Mouse (Mus musculus) urinary bladder, postnatal 36 days (tissue): ENCODE data around the gene Pramef8.
"Not testable (repeated sequence)": the region's sequence is repeated elsewhere in the genome, so short reads cannot be mapped to it uniquely, and the experiment has no call there.

ENCODE experiments used
- DNase-seq, 2 experiments: peaks; one replicate each; pipeline ENCODE4 v3.0.0; 2022; ENCODE audit warnings: low spot score in 2 of 2, mixed read lengths in 1 of 2

Pramef8 gene

DNA sequence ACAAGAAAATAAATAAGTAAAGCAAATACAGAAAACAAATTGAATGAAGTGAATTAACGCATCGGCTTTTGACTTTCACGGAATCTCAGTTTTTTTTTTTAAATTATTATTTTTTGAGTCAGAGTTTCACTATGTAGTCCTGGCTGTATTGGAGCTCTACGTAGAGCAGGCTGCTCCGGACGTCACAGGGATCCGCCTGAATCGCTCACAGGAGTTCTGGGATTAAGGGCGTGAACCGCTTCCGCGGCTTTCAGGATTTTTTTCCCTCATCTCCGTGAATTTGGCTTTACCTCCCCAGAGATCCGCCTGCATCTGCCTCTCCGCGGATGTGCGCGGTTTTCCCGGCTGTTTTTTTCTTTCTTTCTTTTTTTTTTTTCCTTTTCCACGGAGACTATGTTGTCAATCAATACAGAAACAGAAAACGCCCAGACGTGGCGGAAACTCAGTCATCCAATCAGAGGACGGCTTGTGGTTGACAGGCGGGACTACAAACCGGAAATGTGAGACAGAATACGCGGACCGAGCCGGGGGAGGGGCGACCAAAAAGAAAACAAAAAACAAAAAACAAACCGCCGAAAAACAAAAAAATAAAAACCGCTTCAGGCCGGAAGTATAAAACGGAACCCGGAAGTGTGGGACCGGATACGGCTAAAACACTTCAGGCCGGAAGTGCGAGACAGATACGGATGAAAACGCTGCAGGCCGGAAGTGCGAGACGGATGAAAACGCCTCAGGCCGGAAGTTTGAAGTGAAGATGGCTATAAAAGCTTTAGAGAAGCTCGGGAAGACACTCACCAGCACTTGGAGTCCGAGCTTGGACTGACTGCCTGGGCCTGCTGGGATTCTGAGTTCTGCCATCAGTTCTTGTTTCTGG is at the start of gene Pramef8:
TSS of gene Pramef8 (plus strand) at position 208 of the 874 bp plus-strand sequence.
- DNase-seq, result peak; percentile 91 to 94

DNA sequence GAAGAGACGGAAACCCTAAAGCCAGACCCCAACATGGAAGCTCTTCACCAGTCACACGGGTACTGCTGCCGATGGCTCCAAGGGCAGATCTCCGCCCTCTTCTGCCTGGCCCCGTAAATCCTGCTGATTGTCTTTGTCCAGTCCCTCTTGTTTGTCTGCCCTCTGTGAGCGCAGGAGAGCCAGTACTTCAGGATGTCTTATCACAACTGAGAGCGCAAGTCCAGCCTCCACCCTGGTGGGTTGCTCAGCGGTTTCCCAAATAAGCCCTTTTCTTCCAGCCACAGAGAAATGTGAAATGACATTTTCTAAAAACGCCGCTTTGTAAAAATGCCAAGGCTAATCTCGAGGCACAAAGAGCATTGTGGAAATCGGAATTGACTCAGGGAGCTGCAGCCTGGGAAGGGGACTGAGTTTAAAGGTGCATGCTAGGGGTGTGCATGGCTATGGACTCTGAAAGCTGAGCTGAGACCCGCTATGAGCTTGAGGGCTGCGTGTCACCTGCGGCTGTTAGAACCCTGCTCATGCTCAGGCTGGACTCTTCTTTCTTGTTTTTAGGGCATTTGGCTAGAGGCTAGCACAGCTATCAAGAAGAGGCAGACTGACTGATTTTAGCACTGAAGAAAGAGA is 45.7 kb upstream of the Pramef8 start:
- no peak for DNase-seq

DNA sequence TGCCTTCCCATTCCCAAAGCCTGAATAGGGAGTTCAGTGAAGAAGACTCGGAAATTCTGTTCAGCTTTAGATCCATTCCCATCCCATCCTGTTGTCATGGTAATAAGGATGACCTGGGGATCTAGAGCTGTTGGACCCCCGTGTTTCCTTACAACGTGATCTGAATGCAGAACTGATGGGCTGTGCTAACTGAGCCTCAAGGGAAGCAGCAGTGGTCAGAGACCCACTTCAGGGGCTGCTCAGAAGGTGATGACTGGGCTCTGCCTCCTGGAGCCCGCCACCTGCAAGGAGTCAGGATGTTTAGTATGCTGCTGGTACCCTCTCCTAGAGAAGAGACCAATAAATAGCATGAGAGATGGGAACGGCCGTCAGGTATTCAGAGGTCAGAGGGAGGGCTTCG is 32.7 kb upstream of the Pramef8 start:
- DNase-seq, result no peak

DNA sequence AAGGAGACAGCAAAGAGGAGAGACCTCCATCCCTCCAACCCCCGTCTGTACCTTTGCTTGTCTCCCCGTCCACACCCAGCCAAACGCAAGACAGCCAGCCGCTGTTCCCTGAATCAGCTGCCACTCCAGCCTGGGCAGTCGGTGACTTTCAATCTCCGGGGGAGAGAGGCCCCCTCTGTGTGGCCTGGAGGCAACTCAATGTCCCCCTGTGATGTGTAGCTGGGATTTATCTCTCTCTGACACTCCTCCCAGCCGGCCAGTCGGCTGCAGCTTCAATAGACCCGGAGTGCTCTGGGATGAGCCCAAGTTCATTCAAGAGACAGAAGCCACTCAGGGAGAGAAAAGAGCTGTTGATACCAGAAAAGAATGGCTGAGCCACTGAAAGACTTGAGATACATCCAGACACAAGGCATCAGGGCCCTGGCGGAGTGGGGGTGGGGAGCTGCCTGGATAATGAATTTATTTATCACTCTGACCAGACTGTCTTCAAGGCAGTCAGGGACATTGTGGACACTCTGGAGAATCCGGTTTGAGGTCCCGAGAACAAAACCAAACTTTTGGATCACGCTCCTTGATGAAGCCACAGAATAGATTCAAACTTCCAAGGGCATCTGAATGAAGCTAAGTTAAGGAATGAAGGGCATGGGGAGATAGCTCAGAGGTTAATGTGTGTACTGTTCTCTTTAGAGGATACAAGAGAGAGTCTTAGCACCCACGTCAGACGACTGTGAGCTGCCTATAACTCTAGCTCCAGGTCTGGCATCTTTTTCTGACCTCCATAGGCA is 32.1 kb upstream of the Pramef8 start:
- no peak for DNase-seq

DNA sequence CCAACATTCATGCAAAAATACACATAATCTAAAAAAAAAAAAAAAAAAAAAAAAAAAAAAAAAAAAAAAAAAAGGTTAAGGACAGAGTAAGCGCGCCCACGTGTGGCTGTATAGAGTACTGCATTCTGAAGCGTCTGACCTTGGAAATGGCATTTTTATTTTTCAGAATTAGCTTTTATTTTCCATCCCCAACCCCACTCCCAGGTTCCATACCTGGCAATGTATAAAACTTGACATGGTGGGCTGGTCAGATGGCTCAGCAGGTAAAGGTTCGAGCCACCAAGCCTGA is 31.6 kb upstream of the Pramef8 start:
- no peak for DNase-seq

DNA sequence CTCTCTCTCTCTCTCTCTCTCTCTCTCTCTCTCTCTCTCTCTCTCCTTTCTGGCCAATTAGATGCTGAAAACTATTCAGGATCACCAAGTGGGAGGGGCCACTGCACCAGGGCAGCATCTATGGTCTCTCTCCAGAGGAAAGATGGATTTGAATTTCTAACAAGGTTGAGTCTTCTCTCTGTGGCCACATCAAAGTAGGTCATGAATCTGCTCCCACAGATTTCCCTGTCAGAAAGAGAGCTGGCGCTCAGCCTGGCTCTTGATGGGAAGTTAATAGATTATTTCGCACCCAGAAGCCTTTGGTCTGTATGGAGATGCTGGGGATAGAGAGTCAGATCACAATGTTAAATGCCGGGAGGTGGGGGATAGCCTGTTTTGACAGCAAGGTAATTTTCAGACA is 30.1 kb upstream of the Pramef8 start:
- DNase-seq, result no peak

DNA sequence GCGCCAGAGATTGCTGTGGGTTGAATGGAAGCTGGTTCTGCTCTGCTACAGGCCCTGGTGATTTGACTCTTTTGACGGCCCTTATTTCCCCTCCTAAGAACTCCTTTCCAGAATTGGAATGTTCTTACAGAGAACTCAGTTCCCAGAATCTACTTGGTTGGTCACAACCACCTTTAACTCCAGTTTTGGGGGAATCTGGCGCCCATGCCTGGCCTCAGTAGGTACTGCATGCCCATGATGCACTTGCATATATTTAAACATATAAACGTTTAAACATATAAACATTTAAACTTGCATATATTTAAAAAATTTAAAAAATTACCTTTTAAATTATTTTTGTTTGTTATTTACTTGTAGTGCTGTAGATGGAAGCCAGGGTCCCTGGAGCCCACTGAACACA is 28.6 kb upstream of the Pramef8 start:
- DNase-seq, result no peak

DNA sequence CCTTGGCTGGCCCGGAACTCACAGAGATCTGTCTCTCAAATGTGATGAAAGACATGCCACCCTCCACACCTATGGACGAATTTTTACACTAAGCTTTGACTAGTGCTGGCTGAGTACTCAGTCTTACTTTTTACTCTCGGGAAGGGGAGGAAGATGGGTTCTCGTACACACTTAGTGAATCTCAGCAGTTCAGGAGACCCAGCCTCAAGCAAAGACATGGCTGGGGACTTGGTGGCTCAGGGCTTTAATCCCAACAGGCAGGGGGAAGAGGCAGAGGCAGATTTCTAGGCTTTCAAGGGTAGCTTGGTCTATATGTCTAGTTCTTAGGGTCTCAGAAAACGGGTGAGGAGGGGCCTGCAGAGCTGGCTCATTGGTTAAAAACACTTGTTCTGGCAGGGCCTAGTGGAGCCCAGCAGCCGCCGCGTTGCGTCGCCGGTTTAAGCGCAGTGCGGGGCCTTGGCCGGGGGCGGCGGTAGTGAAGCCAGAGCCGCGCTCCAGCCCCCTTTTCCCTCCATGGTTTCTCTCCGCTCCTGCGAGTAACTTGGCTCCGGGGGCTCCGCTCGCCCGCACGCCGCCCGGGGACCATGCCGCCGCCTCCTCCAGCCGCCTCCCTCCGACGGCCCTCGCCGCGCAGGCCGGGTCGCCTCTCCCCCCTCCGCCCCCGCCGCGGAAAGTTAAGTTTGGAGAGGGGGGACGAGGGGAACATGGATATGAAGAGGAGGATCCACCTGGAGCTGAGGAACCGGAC is 23.1 kb upstream of the Pramef8 start:
- peak; percentile 18 to 27 for DNase-seq

DNA sequence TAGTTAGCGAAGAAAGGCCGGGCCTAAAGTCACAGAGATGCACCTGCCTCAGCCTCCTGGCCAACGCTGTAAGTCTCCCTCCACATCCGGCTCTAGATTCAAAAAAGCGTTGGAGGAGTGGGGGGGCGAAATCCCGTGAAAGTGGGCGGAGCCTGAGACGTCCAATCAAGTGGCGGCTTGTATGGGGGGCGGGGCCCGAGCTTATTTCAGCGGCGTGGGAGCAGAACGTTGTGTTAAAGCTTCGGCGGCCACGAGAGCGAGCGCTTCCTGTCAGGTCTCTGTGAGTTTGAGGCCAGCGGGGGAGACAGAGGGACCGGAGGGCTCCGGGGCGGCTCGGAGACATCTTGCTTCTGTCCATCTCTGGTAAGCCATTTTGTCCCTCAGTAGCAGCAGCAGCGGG is 18.0 kb upstream of the Pramef8 start, which contains the start of gene Pramel1:
TSS of gene Pramel1 (plus strand) at position 248 of the 400 bp plus-strand sequence.
- DNase-seq, result no peak

DNA sequence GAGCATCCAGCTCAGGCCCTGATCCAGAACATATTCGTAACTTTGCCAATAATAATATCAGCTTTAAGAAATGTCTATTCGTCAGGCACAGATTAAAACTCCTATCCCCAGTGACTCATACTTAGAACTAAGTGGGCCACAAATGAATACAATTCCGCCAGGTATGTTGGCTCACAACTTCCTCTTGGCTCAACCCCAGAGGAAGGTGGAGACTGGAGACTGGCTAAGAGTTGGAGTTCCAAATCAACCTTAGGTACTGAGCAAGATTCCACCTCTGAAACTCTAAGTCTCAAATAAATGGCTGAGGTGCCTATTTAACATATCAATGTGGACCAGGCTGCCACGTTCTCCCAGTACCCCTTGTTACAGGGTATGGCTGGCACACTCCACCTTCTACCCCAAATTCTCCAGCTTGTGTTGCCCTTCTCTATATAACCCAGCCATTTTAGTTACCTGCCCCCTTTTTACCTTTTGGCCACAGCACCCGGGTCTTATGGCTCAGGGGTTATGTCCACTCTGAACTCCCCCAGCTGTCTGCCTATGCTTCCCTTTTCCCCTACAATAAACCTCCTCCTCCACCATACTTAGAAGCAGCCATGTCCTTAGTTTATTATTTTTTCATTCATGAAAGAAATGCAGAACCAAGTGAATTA is 534 bp upstream of the Pramef8 start:
- DNase-seq, result peak in 1 of 2 experiments; percentile 2

DNA sequence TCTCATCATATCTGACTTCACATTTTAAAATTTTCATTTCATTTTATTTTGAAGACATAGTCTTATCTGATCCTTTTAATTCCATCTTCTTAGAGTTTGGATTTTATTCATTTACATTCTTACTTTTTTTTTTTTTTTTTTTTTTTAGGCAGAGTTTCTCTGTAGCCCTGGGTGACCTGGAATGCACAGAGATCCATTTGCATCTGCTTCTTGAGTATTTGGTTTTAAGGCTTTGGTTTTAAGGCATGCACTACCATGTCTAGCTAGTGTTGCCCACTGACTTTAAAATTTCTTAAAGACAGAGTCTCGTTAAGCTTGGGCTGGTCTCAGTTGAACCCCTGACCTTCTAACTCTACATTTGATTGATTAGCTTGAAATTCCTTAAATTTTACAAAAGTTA is 1.4 kb downstream of the Pramef8 start:
- DNase-seq, result no peak

DNA sequence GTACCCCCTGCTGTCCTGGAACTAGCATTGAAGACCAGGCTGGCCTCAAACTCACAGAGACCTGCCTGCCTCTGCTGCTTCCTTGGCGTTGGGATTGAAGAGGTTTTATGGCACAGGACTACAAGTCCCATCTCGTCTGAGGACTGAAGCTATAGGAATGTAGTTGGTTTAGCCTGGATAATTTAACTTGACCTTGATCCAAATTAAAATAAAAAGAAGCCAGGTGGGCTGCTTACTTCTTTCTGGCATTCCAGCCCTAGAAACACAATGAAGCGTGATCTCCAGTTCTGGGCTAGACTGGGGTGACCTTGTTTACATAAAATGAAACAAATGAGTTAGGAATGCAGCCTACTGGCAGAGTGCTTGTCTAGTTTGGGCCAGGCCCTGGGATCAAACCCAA is 1.9 kb downstream of the Pramef8 start:
- no peak for DNase-seq

DNA sequence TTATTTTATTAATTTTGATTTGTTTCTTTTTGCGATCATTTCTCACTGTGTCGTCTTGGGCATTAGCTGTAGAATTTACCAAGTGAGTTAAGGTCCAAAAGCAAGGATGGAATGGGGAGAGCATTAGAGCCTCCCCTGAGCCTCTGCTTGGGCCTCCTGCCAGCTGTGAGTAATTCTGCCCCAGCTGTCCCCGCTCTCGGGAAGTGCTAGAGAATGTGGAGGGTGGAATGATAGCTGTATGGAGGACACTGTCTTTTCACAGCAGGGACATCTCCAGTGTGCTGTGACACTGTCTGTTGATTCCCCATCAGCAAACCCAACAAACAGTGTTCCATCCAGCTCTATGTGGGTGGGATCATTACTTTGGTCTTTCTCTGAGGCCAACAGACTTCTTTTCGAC is 14.5 kb downstream of the Pramef8 start:
- DNase-seq, result not testable (repeated sequence)

DNA sequence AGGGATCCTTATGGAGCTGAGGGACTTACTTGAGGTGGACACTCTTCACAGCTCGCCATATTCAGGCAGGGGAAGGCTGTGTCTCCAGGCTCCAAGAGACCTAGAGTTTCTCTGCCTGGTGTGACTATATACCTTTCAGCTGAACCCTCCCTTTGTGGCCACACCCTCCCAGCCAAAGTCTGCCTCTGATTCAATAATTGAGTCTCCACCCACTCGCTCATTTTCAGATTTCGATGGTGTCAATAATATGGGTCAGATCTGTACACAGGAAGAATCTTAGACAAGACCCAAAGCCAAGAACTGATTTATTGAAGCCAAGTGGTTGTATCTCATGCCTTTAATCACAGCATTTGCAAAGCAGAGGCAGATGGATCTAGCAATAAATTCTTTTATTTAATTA is 38.0 kb downstream of the Pramef8 start, which contains the start of gene Oog4:
TSS of gene Oog4 (minus strand) at position 101 of the 400 bp plus-strand sequence.
- no peak for DNase-seq
